Mouse (Mus musculus) brain, embryonic 14.5 days (tissue): Measurements from ENCODE around the gene Megf11.

Source experiments
- CTCF ChIP-seq: fragments of 200-500 bp; IDR thresholded peaks from 2 replicates; pipeline ENCODE4 v1.5.1; 2012; ENCODE audit warnings: inconsistent platforms, mild to moderate bottlenecking, moderate library complexity, borderline replicate concordance; ENCODE audit not compliant: insufficient read depth, insufficient read length; ENCODE audit errors: extremely low read depth
- POLR2A ChIP-seq: fragments of 200-500 bp; IDR thresholded peaks from 2 replicates; pipeline ENCODE4 v1.6.1; 2012; ENCODE audit warnings: mild to moderate bottlenecking, inconsistent platforms, borderline replicate concordance; ENCODE audit not compliant: poor library complexity, insufficient read depth, insufficient read length, severe bottlenecking; ENCODE audit errors: extremely low read depth

DNA sequence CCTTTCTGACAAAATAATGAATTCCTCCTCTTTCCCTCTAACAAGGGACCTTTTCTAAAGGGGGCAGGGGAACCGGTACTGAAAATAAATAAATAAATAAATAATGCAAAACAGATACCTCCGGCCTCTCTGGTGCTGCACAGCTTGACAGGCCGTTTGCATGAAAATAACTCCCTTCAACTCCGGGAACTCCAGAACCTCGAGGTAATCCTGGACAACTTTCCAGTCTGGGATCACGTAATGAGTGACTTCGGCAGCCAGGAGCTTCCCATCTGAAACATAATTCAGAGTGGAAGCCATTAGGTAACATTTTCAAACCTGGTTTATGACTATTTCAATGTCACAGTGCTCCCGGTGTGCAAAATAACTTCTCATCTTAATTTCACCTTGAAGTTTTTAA is 46.1 kb upstream of the Megf11 start:
- TF ChIP-seq POLR2A (no peak), CTCF (no peak)
